Mouse (Mus musculus) liver, embryonic 12.5 days (tissue): ENCODE measurements around the gene 4931428F04Rik. TPM values are rescaled to one million over a fixed set of nuclear protein-coding genes. Genes with fewer than 3 reads are reported as not detected.
A peak's percentile ranks its signal among the peaks of the same experiment; 100 is the strongest.

Experiments
- ATAC-seq: fragments of 200-750 bp; cut with Nextera tagmentation; 2 replicates; pipeline ENCODE4 v1.8.0; 2017; ENCODE audit warnings: moderate number of reproducible peaks, mild to moderate bottlenecking, moderate library complexity
- H3K27ac ChIP-seq: fragments of 300-500 bp; sonication (generic); 2 replicates; pipeline ENCODE4 v1.5.1; 2016; ENCODE audit warnings: mild to moderate bottlenecking
- H3K27me3 ChIP-seq: fragments of 300-500 bp; sonication (generic); replicated peaks from 2 replicates; pipeline ENCODE4 v1.6.1; 2016; ENCODE audit warnings: mild to moderate bottlenecking, moderate library complexity
- H3K36me3 ChIP-seq: fragments of 300-500 bp; sonication (generic); 2 replicates; pipeline ENCODE4 v1.6.1; 2016; ENCODE audit warnings: mild to moderate bottlenecking, moderate library complexity
- H3K4me1 ChIP-seq: fragments of 300-500 bp; sonication (generic); 2 replicates; pipeline ENCODE4 v1.6.1; 2016
- H3K4me2 ChIP-seq: fragments of 300-500 bp; sonication (generic); 2 replicates; pipeline ENCODE4 v1.6.1; 2016; ENCODE audit warnings: mild to moderate bottlenecking, moderate library complexity
- H3K4me3 ChIP-seq: fragments of 300-500 bp; sonication (generic); 2 replicates; pipeline ENCODE4 v1.5.1; 2016; ENCODE audit warnings: mild to moderate bottlenecking, moderate library complexity
- H3K9ac ChIP-seq: fragments of 300-500 bp; sonication (generic); 2 replicates; pipeline ENCODE4 v1.6.1; 2016; ENCODE audit warnings: mild to moderate bottlenecking, moderate library complexity
- H3K9me3 ChIP-seq: fragments of 300-500 bp; sonication (generic); replicated peaks from 2 replicates; pipeline ENCODE4 v1.6.1; 2016; ENCODE audit warnings: mild to moderate bottlenecking, moderate library complexity
- WGBS: fragments of 180-500 bp; shearing (Covaris S2); methylation state at CpG from one replicate; pipeline ENCODE4 v1.1.7; 2016; ENCODE audit not compliant: insufficient replicate concordance; 5-methylcytosine and 5-hydroxymethylcytosine counted together
- polyA plus RNA-seq: library from polyadenylated mRNA; unstranded; fragments of >200 nt; fragmentation: Nextera tagmentation; extraction: Ambion mirVana; gene quantifications from 2 replicates; pipeline ENCODE4 v1.2.1, GENCODE M21; 2016

The 4931428F04Rik gene
- 1.6 TPM in 2 replicates for polyA plus RNA-seq

DNA sequence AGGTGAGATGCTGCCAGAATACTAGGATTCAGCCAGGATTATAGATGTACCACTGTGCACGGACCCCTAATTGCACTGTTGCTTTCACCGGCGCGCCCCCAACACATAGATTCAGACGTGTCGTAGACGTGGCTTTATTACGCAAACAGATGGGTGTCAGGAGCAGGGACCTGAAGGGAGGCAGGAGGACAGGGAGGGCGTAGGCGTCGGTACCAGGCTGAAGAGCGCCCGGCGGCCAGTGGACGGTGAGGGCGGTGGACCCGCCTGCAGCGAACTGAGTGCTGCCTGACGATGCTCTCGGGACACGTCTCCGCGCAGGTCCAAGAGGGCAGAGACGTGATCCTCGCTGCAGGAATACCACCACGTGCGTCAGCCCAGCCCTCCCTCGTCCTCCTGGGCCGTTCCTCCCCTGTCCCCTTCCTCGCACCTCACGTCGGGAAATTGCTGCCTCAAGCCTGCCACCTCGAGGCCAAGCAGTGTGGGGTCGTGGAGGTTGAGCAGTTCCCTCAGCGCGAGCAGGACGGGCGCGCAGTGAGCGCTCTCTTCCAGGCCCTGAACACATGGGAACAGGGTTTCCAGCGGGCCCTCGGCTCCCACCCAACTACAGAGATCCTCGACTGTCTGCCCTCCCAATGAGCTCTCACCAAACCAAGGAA, at the start of gene 4931428F04Rik:
TSS of gene 4931428F04Rik (minus strand) at position 60 of the 656 bp plus-strand sequence.
- peaks cover 34% of the 10 kb centered on the region for H3K27me3 ChIP-seq
- H3K36me3 ChIP-seq, result no peaks in the 10 kb centered on the region
- ATAC-seq, result peak; percentile 16
- peak within 1 kb of the TSS; percentile 53 for H3K4me3 ChIP-seq
- H3K27ac ChIP-seq, result peak within 1 kb of the TSS; percentile 59
- peaks cover 33% of the 10 kb centered on the region for H3K4me1 ChIP-seq
- WGBS, result 4% methylated on average over 43 of the region's 43 CpGs
- H3K9ac ChIP-seq, result peak within 1 kb of the TSS; percentile 25; the same call in 1 of the 2 replicates
- H3K9me3 ChIP-seq, result no peaks in the 10 kb centered on the region
- peak within 1 kb of the TSS; percentile 85 for H3K4me2 ChIP-seq

DNA sequence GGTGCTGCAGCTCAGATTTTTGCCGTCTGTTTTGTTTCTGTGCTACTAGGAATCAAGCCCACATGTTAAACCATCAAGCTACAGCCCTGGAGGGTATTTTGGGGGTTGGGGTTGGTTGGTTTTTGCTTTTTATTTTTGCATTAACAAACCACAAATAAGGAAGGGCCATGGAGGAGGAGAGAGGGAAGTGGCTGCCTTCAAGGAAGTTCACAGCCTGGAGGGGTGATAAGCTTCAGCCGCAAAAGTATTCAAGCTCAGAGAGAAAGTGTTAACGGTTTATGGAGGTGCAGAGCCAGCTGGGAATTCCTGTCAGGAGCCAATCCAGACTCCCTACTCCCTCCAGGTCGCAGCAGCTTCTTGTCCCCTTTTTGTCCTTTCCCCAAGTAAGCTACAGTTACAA, 49.3 kb upstream of the 4931428F04Rik start:
- WGBS, result 11% methylated on average over 4 of the region's 4 CpGs
- H3K9ac ChIP-seq, result no peak overlapping the region
- peak overlapping the region; percentile 5; the same call in 1 of the 2 replicates for H3K4me2 ChIP-seq
- no peak for ATAC-seq
- H3K4me1 ChIP-seq, result peaks cover 60% of the 10 kb centered on the region
- peak overlapping the region; percentile 26; the same call in 1 of the 2 replicates for H3K27ac ChIP-seq
- no peaks in the 10 kb centered on the region for H3K9me3 ChIP-seq
- H3K36me3 ChIP-seq, result peaks cover 39% of the 10 kb centered on the region
- no peak overlapping the region for H3K4me3 ChIP-seq
- no peaks in the 10 kb centered on the region for H3K27me3 ChIP-seq

DNA sequence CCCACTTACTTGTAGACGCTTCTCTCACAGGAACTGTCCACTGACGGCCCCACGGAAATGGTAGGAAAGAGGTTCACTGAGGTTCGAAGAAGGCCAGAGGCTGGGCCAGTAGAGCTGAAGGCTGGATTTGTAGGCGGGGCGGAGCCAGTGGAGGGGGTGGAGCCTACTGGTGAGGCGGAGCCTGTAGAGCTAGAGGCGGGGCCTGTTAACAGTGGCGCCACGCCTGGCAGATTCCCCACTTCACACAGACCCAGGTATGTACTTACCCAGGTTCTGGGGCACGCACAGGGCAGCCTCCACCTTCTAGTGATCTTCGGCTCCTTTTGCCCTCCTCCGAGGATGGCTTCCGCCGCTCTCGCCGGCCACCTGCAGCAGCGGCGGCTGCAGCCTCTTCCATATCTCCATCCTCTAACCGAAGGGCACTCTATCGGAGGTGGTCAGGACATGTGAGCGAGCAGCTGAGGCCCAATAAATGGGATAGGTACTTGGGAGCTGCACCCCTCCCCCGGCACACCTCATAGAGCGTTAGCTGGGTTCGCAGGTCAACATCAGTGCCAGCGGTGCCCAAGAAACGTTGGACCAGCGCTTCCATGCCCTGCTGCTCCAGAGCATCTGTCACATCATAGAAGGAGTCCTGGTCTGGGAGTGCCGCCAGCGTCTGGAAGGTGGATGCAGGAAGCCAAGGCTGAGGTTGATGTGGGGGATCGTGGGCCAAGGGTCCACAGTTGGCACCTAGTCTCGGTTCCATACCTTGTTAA, 46.9 kb upstream of the 4931428F04Rik start:
- H3K4me3 ChIP-seq, result no peak overlapping the region
- H3K36me3 ChIP-seq, result peaks cover 63% of the 10 kb centered on the region
- H3K9me3 ChIP-seq, result no peaks in the 10 kb centered on the region
- H3K27me3 ChIP-seq, result no peaks in the 10 kb centered on the region
- H3K27ac ChIP-seq, result no peak overlapping the region
- ATAC-seq, result no peak
- H3K9ac ChIP-seq, result no peak overlapping the region
- H3K4me1 ChIP-seq, result peaks cover 44% of the 10 kb centered on the region
- H3K4me2 ChIP-seq, result no peak overlapping the region
- WGBS, result 83% methylated on average over 31 of the region's 32 CpGs

DNA sequence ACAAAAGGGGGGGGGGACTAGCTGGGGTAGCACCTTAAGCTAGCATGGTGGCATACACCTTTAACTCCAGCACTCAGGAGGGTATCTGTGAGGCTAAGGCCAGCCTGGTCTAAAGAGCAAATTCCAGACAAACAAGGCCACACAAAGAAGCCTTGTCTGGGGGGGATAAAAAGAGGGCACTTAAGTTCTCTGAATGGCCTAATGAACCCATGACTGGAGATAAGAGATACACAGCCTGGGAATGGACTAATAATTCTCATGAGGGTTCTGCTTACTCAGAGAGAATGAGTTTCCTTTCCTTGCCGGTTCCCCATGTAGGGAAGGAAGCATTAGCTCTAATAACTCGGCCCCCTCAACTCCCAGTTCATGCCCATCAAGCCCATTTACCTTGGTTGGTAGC, 42.9 kb upstream of the 4931428F04Rik start:
- H3K27me3 ChIP-seq, result no peaks in the 10 kb centered on the region
- H3K4me2 ChIP-seq, result no peak overlapping the region
- no peak for ATAC-seq
- 0 out of 2 replicates have a peak overlapping the region, but pooled peaks have one; percentile 32 for H3K27ac ChIP-seq
- 72% methylated on average over 2 of the region's 2 CpGs for WGBS
- H3K4me3 ChIP-seq, result no peak overlapping the region
- no peak overlapping the region for H3K9ac ChIP-seq
- peaks cover 9% of the 10 kb centered on the region for H3K4me1 ChIP-seq
- H3K36me3 ChIP-seq, result peaks cover 98% of the 10 kb centered on the region
- no peaks in the 10 kb centered on the region for H3K9me3 ChIP-seq

DNA sequence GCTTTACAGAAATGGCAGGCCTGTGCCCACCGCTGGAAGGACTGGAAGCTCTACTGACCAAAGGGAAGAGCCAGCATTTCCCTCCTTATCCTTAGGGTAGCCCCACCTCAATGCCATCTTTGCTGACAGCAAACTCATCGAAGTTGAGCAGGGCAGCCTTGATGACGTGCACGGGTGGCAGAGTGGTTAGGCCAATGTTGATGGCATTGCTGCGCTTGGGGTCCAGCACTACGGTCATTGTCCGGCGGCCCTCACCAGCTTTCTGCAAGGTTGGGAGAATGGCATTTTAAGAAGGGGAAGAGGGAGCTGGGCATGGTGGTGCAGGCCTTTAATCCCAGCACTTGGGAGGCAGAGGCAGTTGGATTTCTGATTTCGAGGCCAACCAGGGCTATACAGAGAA, 42.3 kb upstream of the 4931428F04Rik start:
- Histone ChIP-seq H3K4me3 (no peak overlapping the region), H3K9ac (no peak overlapping the region), H3K4me1 (peaks cover 10% of the 10 kb centered on the region), H3K9me3 (no peaks in the 10 kb centered on the region), H3K27me3 (no peaks in the 10 kb centered on the region), H3K27ac (no peak overlapping the region), H3K36me3 (peaks cover 92% of the 10 kb centered on the region), H3K4me2 (no peak overlapping the region)
- 91% methylated on average over 9 of the region's 9 CpGs for WGBS
- no peak for ATAC-seq

DNA sequence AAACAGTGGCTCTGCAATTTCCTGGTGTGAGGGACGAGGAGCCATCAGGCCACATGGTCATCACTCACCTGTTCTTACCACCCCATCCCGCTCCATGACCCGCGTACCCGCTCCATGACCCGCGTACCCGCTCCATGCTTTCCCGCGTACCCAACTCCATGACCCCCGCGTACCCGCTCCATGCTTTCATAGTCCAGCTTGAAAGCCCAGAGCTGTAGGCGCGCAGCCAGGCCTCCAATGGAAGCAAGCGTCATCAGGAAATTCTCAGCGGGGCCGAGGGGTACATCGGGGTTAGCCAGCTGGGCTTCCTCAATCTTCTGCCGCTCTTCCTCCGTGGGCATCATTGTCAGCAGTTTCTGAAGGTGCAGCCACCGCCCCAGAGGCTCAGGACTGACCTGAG, 41.8 kb upstream of the 4931428F04Rik start:
- WGBS, result 91% methylated on average over 22 of the region's 22 CpGs
- Histone ChIP-seq H3K36me3 (peaks cover 87% of the 10 kb centered on the region), H3K4me3 (no peak overlapping the region), H3K9ac (no peak overlapping the region), H3K4me2 (no peak overlapping the region), H3K27me3 (no peaks in the 10 kb centered on the region), H3K9me3 (no peaks in the 10 kb centered on the region), H3K4me1 (peaks cover 12% of the 10 kb centered on the region), H3K27ac (no peak overlapping the region)
- no peak for ATAC-seq

DNA sequence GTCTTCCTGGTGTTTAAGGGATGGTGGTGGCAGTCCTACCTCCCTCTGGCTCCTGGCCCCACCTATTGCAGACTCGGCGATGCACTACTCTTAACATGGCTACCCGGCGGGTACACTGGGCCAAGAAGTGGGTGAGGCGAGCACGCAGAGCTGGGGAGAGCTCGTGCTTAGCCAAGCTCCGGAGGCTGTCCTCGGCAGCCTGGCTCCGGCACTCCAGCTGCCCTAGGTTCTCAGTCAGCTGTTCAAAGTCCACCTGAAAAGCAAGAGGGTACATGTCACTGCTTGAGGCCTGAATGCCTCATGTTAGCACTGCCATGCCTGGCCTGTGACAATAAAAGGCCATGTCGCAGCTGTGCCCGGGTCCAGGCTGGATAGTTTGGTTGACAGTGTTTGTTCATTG, 40.7 kb upstream of the 4931428F04Rik start:
- H3K4me3 ChIP-seq, result no peak overlapping the region
- H3K9me3 ChIP-seq, result no peaks in the 10 kb centered on the region
- no peak overlapping the region for H3K4me2 ChIP-seq
- H3K27me3 ChIP-seq, result no peaks in the 10 kb centered on the region
- peaks cover 76% of the 10 kb centered on the region for H3K36me3 ChIP-seq
- ATAC-seq, result no peak
- peaks cover 15% of the 10 kb centered on the region for H3K4me1 ChIP-seq
- WGBS, result 88% methylated on average over 12 of the region's 12 CpGs
- H3K9ac ChIP-seq, result no peak overlapping the region
- no peak overlapping the region for H3K27ac ChIP-seq

DNA sequence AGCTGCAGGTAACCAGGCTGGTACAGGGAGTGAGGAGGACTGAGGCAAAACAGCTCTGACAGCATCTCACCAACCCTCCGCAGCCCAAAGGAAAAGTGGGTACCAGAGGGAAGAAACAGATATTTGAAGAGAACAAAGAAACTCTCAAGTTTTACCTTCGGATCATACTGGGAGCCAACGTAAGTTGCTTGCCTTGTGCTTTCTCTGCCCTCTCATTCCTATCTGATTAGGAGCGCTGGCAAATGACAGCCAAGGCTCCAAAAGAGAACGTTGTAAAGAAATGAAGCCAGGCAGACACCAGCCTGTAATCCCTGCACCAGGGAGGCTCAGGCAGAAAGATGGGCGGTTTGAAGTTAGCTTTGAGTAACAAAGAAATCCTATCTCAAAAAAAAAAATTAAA, 37.3 kb upstream of the 4931428F04Rik start:
- peak overlapping the region; percentile 80 for H3K4me3 ChIP-seq
- WGBS, result 25% methylated on average over 6 of the region's 6 CpGs
- peak overlapping the region; percentile 85 for H3K4me2 ChIP-seq
- peaks cover 53% of the 10 kb centered on the region for H3K36me3 ChIP-seq
- H3K9ac ChIP-seq, result peak overlapping the region; percentile 85
- H3K9me3 ChIP-seq, result no peaks in the 10 kb centered on the region
- peaks cover 46% of the 10 kb centered on the region for H3K4me1 ChIP-seq
- H3K27ac ChIP-seq, result peak overlapping the region; percentile 88
- no peak for ATAC-seq
- H3K27me3 ChIP-seq, result no peaks in the 10 kb centered on the region

DNA sequence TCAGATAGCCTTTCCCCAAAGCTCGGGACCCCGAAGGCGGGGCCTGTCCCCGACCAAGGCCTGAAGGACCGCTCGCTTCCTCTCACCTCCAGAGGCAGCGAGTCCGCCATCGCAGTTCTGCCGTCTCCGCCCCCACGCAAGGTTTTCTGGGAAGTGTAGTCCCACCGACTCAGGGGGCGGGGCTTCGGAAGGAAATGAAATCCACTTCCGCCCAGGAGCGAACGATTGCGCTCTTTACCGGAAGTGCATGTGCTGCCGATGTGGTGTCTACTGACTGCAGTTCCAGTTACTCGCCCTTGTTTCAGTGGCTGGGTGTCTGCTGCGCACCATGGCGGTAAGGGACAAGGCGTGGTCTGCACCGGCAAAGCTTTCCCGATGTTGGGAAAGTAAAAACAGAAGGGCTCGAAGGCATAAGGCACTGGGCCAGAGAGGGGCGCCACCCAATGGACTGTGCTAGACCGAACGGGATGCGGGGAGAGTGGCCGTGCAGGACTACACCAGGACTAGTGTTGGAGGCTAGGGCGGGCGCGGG, 36.5 kb upstream of the 4931428F04Rik start, which contains the start of the genes Lrrc29 and Tmem208:
TSS of gene Lrrc29 (minus strand) at position 138 of the 532 bp plus-strand sequence.
TSS of gene Tmem208 (plus strand) at position 214 of the 532 bp plus-strand sequence.
- under 1% methylated on average over 36 of the region's 36 CpGs for WGBS
- Histone ChIP-seq H3K4me3 (peak within 1 kb of the TSS; percentile 80), H3K4me2 (peak within 1 kb of the TSS; percentile 85), H3K27ac (peak within 1 kb of the TSS; percentile 95), H3K27me3 (no peaks in the 10 kb centered on the region), H3K9me3 (no peaks in the 10 kb centered on the region), H3K9ac (peak within 1 kb of the TSS; percentile 85), H3K4me1 (peaks cover 54% of the 10 kb centered on the region), H3K36me3 (peaks cover 53% of the 10 kb centered on the region)
- peak; percentile 77 for ATAC-seq

DNA sequence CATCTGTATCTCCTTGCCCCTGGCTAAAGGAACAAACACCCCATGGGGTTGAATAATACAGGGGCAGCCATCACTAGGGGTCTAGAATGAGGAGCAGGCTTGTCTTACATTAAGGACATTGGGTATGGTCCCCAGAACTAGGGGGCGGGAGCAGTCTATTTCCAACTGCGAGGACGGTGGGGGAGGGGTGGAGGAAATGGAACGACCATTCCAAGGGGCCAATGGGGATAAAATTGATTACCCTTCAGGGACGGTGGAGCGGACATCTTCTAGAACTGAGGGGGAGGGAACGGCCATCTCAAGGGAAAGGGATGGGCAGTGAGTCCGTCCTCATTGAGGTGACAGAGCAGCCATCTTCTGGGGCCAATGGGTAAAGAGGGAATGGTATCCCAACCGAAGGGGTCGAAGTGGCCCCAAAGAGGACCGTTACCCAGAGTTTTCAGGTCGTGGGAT, 36.0 kb upstream of the 4931428F04Rik start:
- H3K9ac ChIP-seq, result peak overlapping the region; percentile 85
- WGBS, result 1% methylated on average over 12 of the region's 12 CpGs

DNA sequence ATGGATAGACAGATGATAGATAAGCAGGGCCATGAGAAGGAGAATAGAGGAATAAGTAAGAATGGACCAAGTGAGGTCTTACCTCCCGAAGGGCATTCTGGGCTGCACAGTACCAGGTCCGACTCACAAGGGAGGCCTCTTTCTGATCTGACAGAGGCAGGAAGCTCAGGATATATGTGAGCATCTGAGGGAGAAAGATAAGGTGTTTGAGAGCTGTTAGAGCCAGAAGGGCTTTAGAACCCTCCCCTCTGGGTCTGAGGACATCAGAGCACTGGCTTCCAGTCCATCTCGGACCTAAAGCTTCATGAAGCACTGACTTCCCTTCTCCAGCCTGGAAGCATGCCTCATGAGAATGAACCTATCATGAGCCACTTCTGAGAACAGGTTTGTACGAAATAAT, 33.5 kb upstream of the 4931428F04Rik start:
- Histone ChIP-seq H3K4me1 (peaks cover 74% of the 10 kb centered on the region), H3K27ac (peak overlapping the region; percentile 95), H3K9me3 (no peaks in the 10 kb centered on the region), H3K9ac (peak overlapping the region; percentile 85), H3K27me3 (no peaks in the 10 kb centered on the region), H3K4me2 (peak overlapping the region; percentile 79), H3K4me3 (peak overlapping the region; percentile 80), H3K36me3 (peaks cover 49% of the 10 kb centered on the region)
- WGBS, result 26% methylated on average over 4 of the region's 4 CpGs
- peak; percentile 87 for ATAC-seq

More for the DNA sequence above, 36.0 kb upstream of the 4931428F04Rik start:
- Histone ChIP-seq H3K27ac (peak overlapping the region; percentile 95), H3K27me3 (no peaks in the 10 kb centered on the region), H3K9me3 (no peaks in the 10 kb centered on the region), H3K4me1 (peaks cover 55% of the 10 kb centered on the region), H3K36me3 (peaks cover 49% of the 10 kb centered on the region), H3K4me2 (peak overlapping the region; percentile 79), H3K4me3 (peak overlapping the region; percentile 80)
- peak; percentile 0 for ATAC-seq
